Mouse (Mus musculus) limb, embryonic 14.5 days (tissue): ENCODE data around the gene Slc9a3r1. TPM values are rescaled to one million over a fixed set of nuclear protein-coding genes. Genes with fewer than 3 reads are reported as not detected.

Experiments
- ATAC-seq: fragments of 200-750 bp; cut with Nextera tagmentation; 2 replicates; pipeline ENCODE4 v1.8.0; 2017; ENCODE audit warnings: low read depth, moderate number of reproducible peaks, moderate TSS enrichment; ENCODE audit not compliant: low FRiP score
- DNase-seq: peaks from one replicate; pipeline ENCODE4 v3.0.0-alpha.2; 2015; ENCODE audit warnings: low spot score
- H3K27ac ChIP-seq: fragments of 300-500 bp; sonication (generic); replicated peaks from 2 replicates; pipeline ENCODE4 v1.5.1; 2014; ENCODE audit warnings: low read depth, mild to moderate bottlenecking, low read length, moderate library complexity, mixed read lengths
- H3K27me3 ChIP-seq: fragments of 300-500 bp; sonication (generic); 2 replicates; pipeline ENCODE4 v1.6.1; 2014; ENCODE audit warnings: low read length, mixed read lengths; ENCODE audit not compliant: control insufficient read depth, insufficient read depth
- H3K36me3 ChIP-seq: fragments of 300-500 bp; sonication (generic); 2 replicates; pipeline ENCODE4 v1.6.1; 2014; ENCODE audit warnings: mild to moderate bottlenecking, low read length, moderate library complexity, mixed read lengths; ENCODE audit not compliant: control insufficient read depth, insufficient read depth
- H3K4me1 ChIP-seq: fragments of 300-500 bp; sonication (generic); 2 replicates; pipeline ENCODE4 v1.6.1; 2014; ENCODE audit warnings: antibody characterized with exemption, low read length, mixed read lengths; ENCODE audit not compliant: control insufficient read depth, insufficient read depth
- H3K4me2 ChIP-seq: fragments of 300-500 bp; sonication (generic); replicated peaks from 2 replicates; pipeline ENCODE4 v1.6.1; 2014; ENCODE audit warnings: low read depth, mild to moderate bottlenecking, low read length, moderate library complexity; ENCODE audit not compliant: severe bottlenecking
- H3K4me3 ChIP-seq: fragments of 300-500 bp; sonication (generic); replicated peaks from 2 replicates; pipeline ENCODE4 v1.5.1; 2014; ENCODE audit warnings: low read length
- H3K9ac ChIP-seq: fragments of 300-500 bp; sonication (generic); 2 replicates; pipeline ENCODE4 v1.6.1; 2014; ENCODE audit warnings: mild to moderate bottlenecking, low read depth, low read length, moderate library complexity; ENCODE audit not compliant: severe bottlenecking
- H3K9me3 ChIP-seq: fragments of 300-500 bp; sonication (generic); 2 replicates; pipeline ENCODE4 v1.6.1; 2016; ENCODE audit warnings: low read length; ENCODE audit not compliant: control insufficient read depth
- POLR2A ChIP-seq: fragments of 200-500 bp; IDR thresholded peaks from 2 replicates; pipeline ENCODE4 v1.8.0; 2012; ENCODE audit warnings: inconsistent platforms, mild to moderate bottlenecking, moderate library complexity, borderline replicate concordance; ENCODE audit not compliant: insufficient read depth, insufficient read length; ENCODE audit errors: extremely low read depth
- WGBS: fragments of 180-500 bp; shearing (Covaris S2); extraction: QIAGEN DNeasy Blood & Tissue Kit; methylation state at CpG from one replicate; pipeline ENCODE4 v1.1.7; 2014; 5-methylcytosine and 5-hydroxymethylcytosine counted together
- polyA plus RNA-seq, 2 experiments: library from polyadenylated mRNA; depleted of rRNA in 1 of 2; stranded (reverse) in 1 of 2; unstranded in 1 of 2; fragments of >200 nt; fragmentation: Nextera tagmentation in 1 of 2; extraction: Ambion mirVana in 1 of 2; gene quantifications; 2 replicates each; pipeline versions ENCODE4 v1.2.1 to v1.2.3; 2012 to 2014

Gene Slc9a3r1
- polyA plus RNA-seq, 2 experiments: 22.0 to 29.9 TPM

DNA sequence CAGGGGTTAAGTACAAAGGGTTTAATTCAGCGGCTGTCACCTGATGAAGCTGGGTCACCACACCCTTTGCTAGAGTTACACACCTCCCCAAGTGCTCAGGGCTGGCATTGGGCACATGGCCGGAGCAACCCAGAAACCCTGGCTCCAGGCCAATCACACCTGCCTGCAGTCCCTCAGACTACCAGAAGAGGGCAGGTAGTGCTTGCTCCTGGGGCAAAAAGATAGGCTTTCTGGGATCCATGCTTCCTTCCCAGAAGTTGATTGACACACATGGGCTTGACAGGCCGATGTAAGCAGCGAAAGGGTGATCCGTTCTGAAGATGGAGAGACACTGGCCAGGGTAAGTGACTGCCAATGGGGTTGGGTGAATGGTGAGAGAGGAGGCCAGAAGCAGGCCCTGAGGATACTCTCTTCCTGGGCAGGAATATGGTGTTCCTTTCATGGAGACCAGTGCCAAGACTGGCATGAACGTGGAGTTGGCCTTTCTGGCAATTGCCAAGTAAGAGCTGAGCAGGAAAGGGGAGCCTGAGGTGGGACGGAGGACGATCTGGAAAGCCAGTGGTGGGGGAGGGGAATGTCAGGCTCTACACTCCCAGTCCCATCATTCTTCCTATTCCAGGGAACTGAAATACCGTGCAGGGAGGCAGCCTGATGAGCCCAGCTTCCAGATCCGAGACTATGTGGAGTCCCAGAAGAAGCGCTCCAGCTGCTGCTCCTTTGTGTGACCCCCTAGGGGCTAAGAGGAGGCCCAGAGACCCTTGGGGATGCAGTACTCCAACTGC, 2.9 kb upstream of the Slc9a3r1 start:
- Histone ChIP-seq H3K4me3 (no peak overlapping the region), H3K4me1 (peaks cover 28% of the 10 kb centered on the region), H3K4me2 (no peak overlapping the region), H3K9me3 (no peaks in the 10 kb centered on the region), H3K36me3 (no peaks in the 10 kb centered on the region), H3K27ac (no peak overlapping the region), H3K27me3 (peaks cover 26% of the 10 kb centered on the region), H3K9ac (no peak overlapping the region)
- ATAC-seq (no peak), DNase-seq (no peak)
- no peak for TF ChIP-seq POLR2A
- WGBS: 54% methylated on average over 11 of the region's 11 CpGs

DNA sequence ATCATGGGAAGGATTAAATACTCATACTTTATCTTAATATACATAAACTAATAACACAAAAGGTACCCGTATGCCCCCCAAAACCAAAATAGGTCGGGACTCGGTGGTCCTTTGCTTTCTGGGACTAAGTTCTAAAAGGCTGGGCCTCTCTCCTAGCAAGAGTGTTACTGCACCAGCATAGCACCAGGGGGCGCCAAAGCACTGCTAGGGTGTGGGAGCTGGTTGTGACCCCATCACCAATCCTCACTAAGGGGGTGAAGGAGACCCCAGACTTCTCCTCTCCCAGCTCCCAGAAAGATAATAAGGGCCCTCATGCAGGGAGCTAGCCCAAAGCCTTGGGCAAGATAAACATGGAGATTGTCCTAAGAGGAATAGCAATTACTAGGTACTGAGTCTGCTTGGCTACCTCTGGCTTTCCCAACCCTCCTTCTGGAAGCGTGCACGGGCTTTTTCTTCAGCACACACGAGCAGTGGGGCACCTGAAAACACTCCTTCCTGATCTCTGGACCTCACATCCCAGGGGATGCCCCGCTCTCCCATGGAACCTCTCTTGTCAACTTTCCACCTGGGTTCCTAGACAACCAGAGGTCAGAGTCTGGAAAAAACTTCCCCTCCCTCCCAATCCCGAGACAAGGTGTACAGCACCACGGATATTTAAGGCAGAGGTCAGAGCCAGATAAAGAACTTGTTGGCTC, 2.1 kb upstream of the Slc9a3r1 start:
- H3K4me3 ChIP-seq: no peak overlapping the region
- WGBS: 39% methylated on average over 10 of the region's 10 CpGs
- H3K36me3 ChIP-seq: no peaks in the 10 kb centered on the region
- no peak overlapping the region for H3K9ac ChIP-seq
- DNase-seq (peak; percentile 63), ATAC-seq (no peak)
- H3K9me3 ChIP-seq: no peaks in the 10 kb centered on the region
- H3K4me1 ChIP-seq: peaks cover 28% of the 10 kb centered on the region
- H3K27ac ChIP-seq: no peak overlapping the region
- H3K27me3 ChIP-seq: peaks cover 34% of the 10 kb centered on the region
- H3K4me2 ChIP-seq: no peak overlapping the region
- TF ChIP-seq POLR2A: no peak

DNA sequence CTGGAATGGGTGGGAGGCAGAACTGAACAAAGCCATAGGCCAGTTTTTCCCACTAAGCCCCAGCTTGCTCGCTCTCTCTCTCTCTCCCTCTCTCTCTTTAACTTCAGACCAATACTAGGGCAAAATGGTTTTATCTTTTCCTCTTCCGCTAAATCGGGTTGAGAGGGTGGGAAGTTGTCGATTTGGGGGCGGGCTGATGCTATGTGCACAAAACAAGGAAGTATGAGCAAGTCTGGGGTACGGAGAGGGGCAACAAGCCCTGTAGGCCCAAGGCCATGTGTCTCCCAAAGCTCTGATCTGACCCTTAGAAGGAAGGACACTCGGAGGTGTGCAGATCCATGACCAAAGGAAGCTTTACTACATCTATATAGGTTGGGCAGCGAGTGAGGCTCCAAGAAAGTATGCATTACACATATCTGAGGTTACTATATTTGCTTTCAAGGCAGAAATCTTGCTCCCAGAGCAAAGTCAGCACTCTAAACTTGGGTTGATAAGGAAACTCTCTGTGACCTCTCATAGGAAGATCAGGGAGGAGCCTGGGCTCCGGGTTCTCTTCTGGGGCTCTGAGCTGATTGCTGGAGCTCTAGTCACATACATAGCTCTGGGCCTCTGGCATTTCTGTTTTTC, 1.4 kb upstream of the Slc9a3r1 start:
- H3K27me3 ChIP-seq: peaks cover 34% of the 10 kb centered on the region
- H3K4me1 ChIP-seq: peaks cover 28% of the 10 kb centered on the region
- H3K27ac ChIP-seq: no peak overlapping the region
- H3K4me3 ChIP-seq: no peak overlapping the region
- TF ChIP-seq POLR2A: no peak
- ATAC-seq: no peak
- no peak for DNase-seq
- H3K4me2 ChIP-seq: no peak overlapping the region
- H3K9me3 ChIP-seq: no peaks in the 10 kb centered on the region
- 64% methylated on average over 9 of the region's 9 CpGs for WGBS
- no peaks in the 10 kb centered on the region for H3K36me3 ChIP-seq
- H3K9ac ChIP-seq: no peak overlapping the region

DNA sequence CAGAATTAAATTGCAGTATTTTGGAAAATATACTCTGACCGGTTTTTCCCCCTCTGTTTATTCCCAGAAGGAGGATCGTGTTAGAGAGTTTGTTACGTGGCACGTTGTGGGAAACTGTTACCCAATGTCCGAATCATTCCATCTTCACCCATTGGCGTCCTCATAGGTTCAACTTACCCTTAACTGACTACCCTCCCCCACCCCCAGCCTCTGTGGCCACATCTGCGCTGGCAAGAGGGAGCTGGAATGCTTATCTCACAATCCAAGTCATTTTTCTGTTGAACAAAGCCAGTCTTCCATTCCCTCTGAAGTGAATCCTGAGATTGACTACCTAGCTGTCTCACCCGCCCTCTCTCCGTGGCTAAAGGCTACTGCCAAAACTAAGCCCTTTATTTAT, 938 bp upstream of the Slc9a3r1 start:
- WGBS: 22% methylated on average over 9 of the region's 9 CpGs
- Histone ChIP-seq H3K4me2 (peak overlapping the region; percentile 66), H3K9me3 (no peaks in the 10 kb centered on the region), H3K9ac (no peak overlapping the region), H3K27me3 (peaks cover 34% of the 10 kb centered on the region), H3K27ac (no peak overlapping the region), H3K4me1 (peaks cover 28% of the 10 kb centered on the region), H3K4me3 (no peak overlapping the region), H3K36me3 (no peaks in the 10 kb centered on the region)
- DNase-seq (no peak), ATAC-seq (no peak)
- no peak for TF ChIP-seq POLR2A

DNA sequence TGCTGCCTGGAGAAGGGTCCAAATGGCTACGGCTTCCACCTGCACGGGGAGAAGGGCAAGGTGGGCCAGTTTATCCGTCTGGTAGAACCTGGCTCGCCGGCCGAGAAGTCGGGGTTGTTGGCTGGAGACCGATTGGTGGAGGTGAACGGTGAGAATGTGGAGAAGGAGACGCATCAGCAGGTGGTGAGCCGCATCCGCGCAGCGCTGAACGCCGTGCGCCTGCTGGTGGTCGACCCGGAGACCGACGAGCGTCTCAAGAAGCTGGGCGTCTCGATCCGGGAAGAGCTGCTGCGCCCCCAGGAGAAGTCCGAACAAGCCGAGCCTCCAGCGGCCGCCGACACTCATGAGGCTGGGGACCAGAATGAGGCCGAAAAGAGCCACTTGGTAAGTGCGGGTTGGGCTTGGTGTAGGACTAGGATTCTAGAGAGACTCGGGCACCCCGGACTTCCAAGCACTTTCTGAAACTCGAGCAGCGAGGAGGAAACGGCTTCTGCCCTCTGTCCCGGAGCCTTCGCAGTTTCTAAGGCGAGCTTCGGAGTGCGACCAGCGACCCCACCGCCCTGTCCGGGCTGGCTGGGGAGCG, 518 bp downstream of the Slc9a3r1 start:
- TF ChIP-seq POLR2A: no peak
- H3K9me3 ChIP-seq: no peaks in the 10 kb centered on the region
- no peaks in the 10 kb centered on the region for H3K36me3 ChIP-seq
- H3K4me2 ChIP-seq: peak overlapping the region; percentile 66
- peak overlapping the region; percentile 21 for H3K9ac ChIP-seq
- WGBS: under 1% methylated on average over 47 of the region's 47 CpGs
- no peak overlapping the region for H3K27ac ChIP-seq
- H3K4me3 ChIP-seq: peak overlapping the region; percentile 47
- no peak for DNase-seq
- H3K27me3 ChIP-seq: peaks cover 34% of the 10 kb centered on the region
- peak; percentile 8; the same call in 1 of the 2 replicates for ATAC-seq
- peaks cover 20% of the 10 kb centered on the region for H3K4me1 ChIP-seq
